Mouse (Mus musculus) right cerebral cortex, adult 2 months (tissue): Measurements from ENCODE around the gene Gprc5a.

Experiments
- DNase-seq, 2 experiments: peaks; one replicate each; pipeline ENCODE4 v3.0.0; 2021 to 2022; ENCODE audit warnings: low spot score in 2 of 2

Gene Gprc5a

GRCm38 (mm10) chr6:135065236-135065957 lies at the start of gene Gprc5a:
Gprc5a (plus strand) TSS chr6:135065651.
- peak; percentile 16 to 17 for DNase-seq

- DNase-seq = no peak
Measured at GRCm38 (mm10) chr6:135017211-135017610, 48.2 kb upstream of the Gprc5a start.

GRCm38 (mm10) chr6:135019564-135019963 lies 45.9 kb upstream of the Gprc5a start:
- no peak for DNase-seq

- DNase-seq = no peak
Measured at GRCm38 (mm10) chr6:135021633-135022032, 43.8 kb upstream of the Gprc5a start.

- DNase-seq = no peak
Measured at GRCm38 (mm10) chr6:135023379-135023778, 42.1 kb upstream of the Gprc5a start.

- DNase-seq = no peak
Measured at GRCm38 (mm10) chr6:135024781-135025420, 40.5 kb upstream of the Gprc5a start.

GRCm38 (mm10) chr6:135026232-135026631 lies 39.2 kb upstream of the Gprc5a start:
- DNase-seq = peak in 1 of 2 experiments; percentile 39

GRCm38 (mm10) chr6:135026755-135027154 lies 38.7 kb upstream of the Gprc5a start:
- DNase-seq = no peak

GRCm38 (mm10) chr6:135029246-135029645 lies 36.2 kb upstream of the Gprc5a start:
- no peak for DNase-seq

GRCm38 (mm10) chr6:135038674-135039073 lies 26.8 kb upstream of the Gprc5a start:
- no peak for DNase-seq

- no peak for DNase-seq
Measured at GRCm38 (mm10) chr6:135040275-135040871, 25.1 kb upstream of the Gprc5a start.

- DNase-seq = no peak
Measured at GRCm38 (mm10) chr6:135041930-135042329, 23.5 kb upstream of the Gprc5a start.

GRCm38 (mm10) chr6:135047276-135047675 lies 18.2 kb upstream of the Gprc5a start:
- DNase-seq = no peak

- DNase-seq = no peak
Measured at GRCm38 (mm10) chr6:135048509-135048908, 16.9 kb upstream of the Gprc5a start.

- DNase-seq = no peak
Measured at GRCm38 (mm10) chr6:135048956-135049355, 16.5 kb upstream of the Gprc5a start.

GRCm38 (mm10) chr6:135053789-135054188 lies 11.7 kb upstream of the Gprc5a start:
- no peak for DNase-seq

- no peak for DNase-seq
Measured at GRCm38 (mm10) chr6:135055882-135056281, 9.6 kb upstream of the Gprc5a start.

GRCm38 (mm10) chr6:135060728-135061127 lies 4.7 kb upstream of the Gprc5a start:
- DNase-seq = no peak

GRCm38 (mm10) chr6:135064621-135065020 lies 830 bp upstream of the Gprc5a start:
- no peak for DNase-seq

- no peak for DNase-seq
Measured at GRCm38 (mm10) chr6:135066795-135067445, 1.5 kb downstream of the Gprc5a start.

GRCm38 (mm10) chr6:135068221-135068620 lies 2.8 kb downstream of the Gprc5a start:
- no peak for DNase-seq

- DNase-seq = no peak
Measured at GRCm38 (mm10) chr6:135069856-135070255, 4.4 kb downstream of the Gprc5a start.
